Mouse (Mus musculus) embryonic facial prominence, embryonic 15.5 days (tissue): Measurements from ENCODE around the gene Eml3. TPM values are rescaled to one million over a fixed set of nuclear protein-coding genes. Genes with fewer than 3 reads are reported as not detected.
"Not testable (repeated sequence)": the region's sequence is repeated elsewhere in the genome, so short reads cannot be mapped to it uniquely, and the experiment has no call there.

ENCODE experiments used
- ATAC-seq: fragments of 200-750 bp; cut with Nextera tagmentation; 2 replicates; pipeline ENCODE4 v1.8.0; 2017; ENCODE audit warnings: low read depth, moderate TSS enrichment; ENCODE audit not compliant: insufficient number of reproducible peaks, low FRiP score, low TSS enrichment
- H3K27ac ChIP-seq: fragments of 300-500 bp; sonication (generic); replicated peaks from 2 replicates; pipeline ENCODE4 v1.5.1; 2015; ENCODE audit warnings: mild to moderate bottlenecking, inconsistent platforms
- H3K27me3 ChIP-seq: fragments of 300-500 bp; sonication (generic); 2 replicates; pipeline ENCODE4 v1.6.1; 2015; ENCODE audit warnings: inconsistent platforms
- H3K36me3 ChIP-seq: fragments of 300-500 bp; sonication (generic); 2 replicates; pipeline ENCODE4 v1.6.1; 2015; ENCODE audit warnings: mild to moderate bottlenecking, inconsistent platforms
- H3K4me1 ChIP-seq: fragments of 300-500 bp; sonication (generic); 2 replicates; pipeline ENCODE4 v1.6.1; 2015; ENCODE audit warnings: inconsistent platforms
- H3K4me2 ChIP-seq: fragments of 300-500 bp; sonication (generic); replicated peaks from 2 replicates; pipeline ENCODE4 v1.6.1; 2015; ENCODE audit warnings: mild to moderate bottlenecking, inconsistent platforms
- H3K4me3 ChIP-seq: fragments of 300-500 bp; sonication (generic); replicated peaks from 2 replicates; pipeline ENCODE4 v1.5.1; 2015; ENCODE audit warnings: mild to moderate bottlenecking, inconsistent platforms
- H3K9ac ChIP-seq: fragments of 300-500 bp; sonication (generic); 2 replicates; pipeline ENCODE4 v1.6.1; 2015; ENCODE audit warnings: inconsistent platforms
- H3K9me3 ChIP-seq: fragments of 300-500 bp; sonication (generic); replicated peaks from 2 replicates; pipeline ENCODE4 v1.6.1; 2016; ENCODE audit warnings: inconsistent platforms
- WGBS: fragments of 180-500 bp; shearing (Covaris S2); methylation state at CpG from one replicate; pipeline ENCODE4 v1.1.7; 2015; 5-methylcytosine and 5-hydroxymethylcytosine counted together
- polyA plus RNA-seq: library from polyadenylated mRNA; unstranded; fragments of >200 nt; fragmentation: Nextera tagmentation; extraction: Ambion mirVana; gene quantifications from 2 replicates; pipeline ENCODE4 v1.2.1, GENCODE M21; 2015

Gene Eml3
- polyA plus RNA-seq, 1 experiment from 2014 or later: 43.1 TPM

DNA sequence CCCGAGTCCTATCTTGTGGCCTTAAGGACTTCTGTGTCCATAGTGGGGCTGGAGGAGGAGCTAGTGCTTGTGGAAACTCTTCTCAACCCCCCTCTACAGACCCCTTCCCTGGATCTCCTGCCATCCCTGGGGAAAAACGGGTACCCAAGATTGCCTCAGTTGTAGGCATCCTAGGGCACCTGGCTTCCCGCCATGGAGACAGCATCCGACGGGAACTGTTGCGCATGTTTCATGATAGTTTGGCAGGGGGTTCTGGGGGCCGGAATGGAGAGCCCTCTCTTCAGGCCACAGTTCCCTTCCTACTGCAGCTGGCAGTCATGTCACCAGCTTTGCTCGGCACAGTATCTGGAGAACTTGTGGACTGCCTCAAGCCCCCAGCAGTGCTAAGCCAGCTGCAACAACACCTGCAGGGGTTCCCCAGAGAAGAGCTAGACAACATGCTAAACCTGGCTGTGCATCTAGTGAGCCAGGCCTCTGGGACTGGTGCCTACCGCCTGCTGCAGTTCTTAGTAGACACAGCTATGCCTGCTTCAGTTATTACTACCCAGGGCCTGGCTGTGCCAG lies 33.9 kb upstream of the Eml3 start:
- Histone ChIP-seq H3K4me3 (no peak overlapping the region), H3K4me2 (no peak overlapping the region), H3K27ac (no peak overlapping the region), H3K9me3 (no peaks in the 10 kb centered on the region), H3K9ac (no peak overlapping the region), H3K27me3 (no peaks in the 10 kb centered on the region), H3K36me3 (peaks cover 33% of the 10 kb centered on the region), H3K4me1 (peaks cover 38% of the 10 kb centered on the region)
- ATAC-seq: no peak
- 88% methylated on average over 9 of the region's 9 CpGs for WGBS

DNA sequence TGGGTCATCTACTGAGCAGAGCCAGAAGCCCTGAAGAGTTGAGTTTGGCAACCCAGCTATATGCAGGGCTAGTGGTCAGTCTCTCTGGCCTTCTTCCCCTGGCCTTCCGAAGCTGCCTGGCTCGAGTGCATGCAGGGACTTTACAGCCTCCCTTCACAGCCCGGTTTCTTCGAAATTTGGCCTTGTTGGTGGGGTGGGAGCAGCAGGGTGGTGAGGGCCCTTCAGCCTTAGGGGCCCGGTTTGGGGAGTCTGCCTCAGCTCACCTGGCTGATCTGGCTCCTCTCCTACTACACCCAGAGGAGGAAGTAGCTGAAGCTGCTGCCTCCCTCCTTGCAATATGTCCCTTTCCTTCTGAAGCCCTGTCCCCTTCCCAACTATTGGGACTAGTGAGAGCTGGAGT lies 33.1 kb upstream of the Eml3 start:
- 91% methylated on average over 5 of the region's 5 CpGs for WGBS
- H3K4me3 ChIP-seq: not testable (repeated sequence)

DNA sequence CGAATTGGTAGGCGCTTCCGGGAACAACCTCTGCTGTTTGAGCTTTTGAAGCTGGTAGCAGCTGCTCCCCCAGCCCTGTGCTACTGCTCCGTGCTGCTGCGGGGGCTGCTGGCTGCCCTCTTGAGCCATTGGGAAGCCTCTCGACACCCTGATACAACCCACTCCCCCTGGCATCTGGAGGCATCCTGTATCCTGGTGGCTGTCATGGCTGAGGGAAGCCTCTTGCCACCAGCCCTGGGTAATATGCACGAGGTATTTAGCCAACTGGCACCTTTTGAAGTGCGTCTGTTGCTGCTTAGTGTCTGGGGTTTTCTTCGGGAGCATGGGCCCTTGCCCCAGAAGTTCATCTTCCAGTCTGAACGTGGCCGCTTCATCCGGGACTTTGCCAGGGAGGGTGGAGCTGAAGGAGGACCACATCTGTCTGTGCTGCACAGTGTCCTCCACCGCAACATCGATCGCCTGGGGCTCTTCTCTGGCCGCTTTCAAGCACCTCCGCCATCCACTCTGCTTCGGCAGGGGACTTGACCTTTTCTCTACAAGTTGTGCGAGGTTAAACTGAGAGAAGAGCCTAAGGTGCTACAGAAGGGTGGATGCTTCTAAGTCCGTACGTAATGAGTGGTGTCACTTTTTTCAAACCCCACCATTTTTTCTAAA lies 32.0 kb upstream of the Eml3 start:
- peak overlapping the region; percentile 92 for H3K27ac ChIP-seq
- not testable (repeated sequence) for H3K9me3 ChIP-seq, H3K27me3 ChIP-seq
- WGBS: 13% methylated on average over 21 of the region's 21 CpGs
- ATAC-seq: peak; percentile 20
- peak overlapping the region; percentile 33 for H3K9ac ChIP-seq
- peak overlapping the region; percentile 61 for H3K4me2 ChIP-seq
- peaks cover 38% of the 10 kb centered on the region for H3K4me1 ChIP-seq
- H3K4me3 ChIP-seq: peak overlapping the region; percentile 81
- H3K36me3 ChIP-seq: peaks cover 33% of the 10 kb centered on the region

More for the DNA sequence above, 33.1 kb upstream of the Eml3 start:
- Histone ChIP-seq H3K36me3 (peaks cover 26% of the 10 kb centered on the region), H3K9ac (peak overlapping the region; percentile 2; the same call in 1 of the 2 replicates), H3K27ac (0 out of 2 replicates have a peak overlapping the region, but pooled peaks have one; percentile 28), H3K4me1 (peaks cover 38% of the 10 kb centered on the region)
- not testable (repeated sequence) for H3K9me3 ChIP-seq, ATAC-seq, H3K27me3 ChIP-seq, H3K4me2 ChIP-seq

DNA sequence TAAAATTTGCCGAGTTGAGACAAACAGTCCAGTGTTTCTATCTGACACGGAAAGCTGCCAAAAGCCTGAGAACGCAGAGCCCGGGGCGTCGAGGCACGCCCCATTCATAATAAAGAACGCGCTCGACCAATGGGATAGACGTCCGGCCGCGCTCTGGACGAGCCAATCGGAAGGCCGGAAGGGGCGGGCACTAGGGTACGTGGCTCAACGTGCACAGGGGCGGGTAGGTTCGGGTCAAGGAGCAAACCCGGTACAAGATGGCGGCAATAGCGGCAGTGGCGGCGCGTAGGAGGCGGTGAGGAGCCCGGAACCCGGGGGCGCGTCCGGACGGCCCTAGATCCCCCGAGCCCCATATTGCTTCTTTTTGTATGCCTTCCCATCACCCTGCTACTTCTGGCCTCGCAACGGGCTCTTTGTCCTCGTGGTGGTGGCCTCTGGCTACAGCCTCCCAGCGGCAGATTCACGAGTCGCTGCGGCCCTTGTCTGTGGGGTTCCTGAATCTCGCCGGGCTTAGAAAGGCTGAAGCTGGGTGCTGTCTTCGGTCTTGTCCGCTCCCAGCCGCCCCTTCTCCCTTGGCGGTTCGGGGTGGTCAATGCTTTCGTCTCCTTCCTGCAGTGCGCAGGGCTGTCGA lies 31.4 kb upstream of the Eml3 start, which contains the start of gene Ganab:
Gene Ganab, plus strand, starts transcription at position 207 of the 631 bp plus-strand sequence.
- peak; percentile 98 for ATAC-seq
- no peaks in the 10 kb centered on the region for H3K27me3 ChIP-seq
- H3K9me3 ChIP-seq: no peaks in the 10 kb centered on the region
- peaks cover 37% of the 10 kb centered on the region for H3K36me3 ChIP-seq
- H3K4me2 ChIP-seq: peak within 1 kb of the TSS; percentile 61
- WGBS: under 1% methylated on average over 53 of the region's 53 CpGs
- peak within 1 kb of the TSS; percentile 92 for H3K9ac ChIP-seq
- peak within 1 kb of the TSS; percentile 81 for H3K4me3 ChIP-seq
- H3K27ac ChIP-seq: peak within 1 kb of the TSS; percentile 92
- peaks cover 38% of the 10 kb centered on the region for H3K4me1 ChIP-seq

DNA sequence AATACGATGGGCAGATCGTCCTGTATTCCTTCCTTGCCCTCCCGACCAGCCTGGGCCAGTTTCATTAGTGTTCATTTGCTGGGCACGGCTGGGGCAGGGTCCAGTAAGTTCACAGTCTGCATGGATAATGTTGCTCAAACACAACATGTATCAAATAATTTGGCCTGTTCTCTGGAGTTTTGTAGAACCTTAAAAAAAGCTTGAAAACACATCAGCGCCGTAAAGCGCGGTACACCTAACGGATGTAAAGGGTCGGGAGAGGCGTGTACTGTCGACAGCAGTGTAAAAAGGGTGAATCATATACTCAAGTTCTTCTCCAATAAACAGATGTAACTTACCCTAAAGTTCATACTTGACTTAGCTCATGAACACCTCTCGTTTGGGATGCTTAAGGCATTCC lies 30.8 kb upstream of the Eml3 start:
- H3K9me3 ChIP-seq: no peaks in the 10 kb centered on the region
- peak overlapping the region; percentile 92 for H3K9ac ChIP-seq
- H3K4me2 ChIP-seq: peak overlapping the region; percentile 61
- 3% methylated on average over 13 of the region's 13 CpGs for WGBS
- peak overlapping the region; percentile 92 for H3K27ac ChIP-seq
- H3K27me3 ChIP-seq: no peaks in the 10 kb centered on the region
- H3K4me1 ChIP-seq: peaks cover 36% of the 10 kb centered on the region
- no peak for ATAC-seq
- H3K4me3 ChIP-seq: peak overlapping the region; percentile 81
- peaks cover 42% of the 10 kb centered on the region for H3K36me3 ChIP-seq

DNA sequence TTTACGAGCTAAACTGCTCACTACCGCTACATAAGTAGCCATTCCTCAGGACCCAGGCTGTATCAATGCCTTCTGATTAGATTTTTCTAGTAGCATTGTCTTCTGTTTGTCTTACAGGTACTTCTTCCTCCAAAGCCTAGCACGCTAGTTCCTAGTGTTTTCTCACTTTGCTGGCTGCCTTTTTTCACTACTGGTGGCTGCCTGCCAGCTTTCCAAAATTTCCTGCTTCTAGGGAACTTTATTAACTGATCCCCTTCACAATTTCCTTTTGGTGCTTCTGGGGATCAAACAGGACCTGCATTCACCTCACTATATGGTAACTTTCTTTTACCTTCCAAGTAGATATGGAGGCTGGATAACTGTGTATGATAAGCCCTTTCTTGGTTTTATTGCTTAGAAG lies 30.3 kb upstream of the Eml3 start:
- ATAC-seq: no peak
- Histone ChIP-seq H3K27ac (no peak overlapping the region), H3K27me3 (no peaks in the 10 kb centered on the region), H3K4me2 (peak overlapping the region; percentile 61), H3K9ac (peak overlapping the region; percentile 92), H3K4me3 (peak overlapping the region; percentile 81), H3K36me3 (peaks cover 46% of the 10 kb centered on the region), H3K9me3 (no peaks in the 10 kb centered on the region), H3K4me1 (peaks cover 31% of the 10 kb centered on the region)
- WGBS: 50% methylated on average over 3 of the region's 3 CpGs

DNA sequence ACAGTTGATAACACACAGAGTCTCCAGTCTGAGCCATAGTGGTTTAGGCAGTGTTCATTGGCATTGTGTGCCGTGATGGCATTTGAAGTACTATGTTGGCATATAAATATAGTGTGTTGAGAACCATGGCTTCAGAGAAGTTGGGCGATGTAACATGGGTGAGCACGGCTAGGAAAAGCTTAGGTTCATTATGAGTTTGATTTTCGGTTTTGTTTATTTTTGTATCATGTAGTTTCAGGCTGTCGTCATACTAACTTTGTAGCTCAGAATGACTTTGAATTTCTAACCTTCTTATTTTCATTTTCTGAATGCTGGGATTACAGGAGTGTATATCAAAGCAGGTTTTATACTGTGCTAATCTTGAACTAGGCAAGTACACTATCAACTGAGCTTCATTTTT lies 25.9 kb upstream of the Eml3 start:
- no peak overlapping the region for H3K27ac ChIP-seq
- no peak overlapping the region for H3K4me2 ChIP-seq
- no peak for ATAC-seq
- no peak overlapping the region for H3K9ac ChIP-seq
- no peaks in the 10 kb centered on the region for H3K9me3 ChIP-seq
- peaks cover 10% of the 10 kb centered on the region for H3K4me1 ChIP-seq
- H3K4me3 ChIP-seq: no peak overlapping the region
- 90% methylated on average over 5 of the region's 5 CpGs for WGBS
- H3K27me3 ChIP-seq: no peaks in the 10 kb centered on the region
- peaks cover 63% of the 10 kb centered on the region for H3K36me3 ChIP-seq

DNA sequence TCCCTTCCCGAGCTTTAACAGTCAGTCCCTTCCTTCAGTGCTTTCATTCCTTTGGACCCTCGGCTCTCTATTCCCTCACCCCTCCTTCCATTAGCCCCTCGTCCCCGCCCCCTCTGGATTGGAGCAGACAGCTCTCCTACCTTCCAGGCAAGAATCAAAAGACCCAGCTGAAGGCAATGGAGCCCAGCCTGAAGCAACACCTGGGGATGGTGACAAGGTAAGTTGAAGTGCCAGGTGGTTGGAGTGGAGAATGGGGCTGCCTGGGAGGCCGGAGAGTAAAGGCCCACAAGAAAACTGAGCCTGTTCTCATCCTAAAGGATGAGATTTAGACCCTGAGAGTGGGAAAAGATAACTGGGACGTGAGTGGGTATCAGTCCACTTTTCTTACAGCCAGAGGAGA lies 20.8 kb upstream of the Eml3 start:
- no peak for ATAC-seq
- Histone ChIP-seq H3K4me3 (no peak overlapping the region), H3K4me2 (no peak overlapping the region), H3K9me3 (no peaks in the 10 kb centered on the region), H3K4me1 (no peaks in the 10 kb centered on the region), H3K27ac (no peak overlapping the region), H3K9ac (no peak overlapping the region), H3K27me3 (no peaks in the 10 kb centered on the region), H3K36me3 (peaks cover 94% of the 10 kb centered on the region)
- 89% methylated on average over 6 of the region's 6 CpGs for WGBS

DNA sequence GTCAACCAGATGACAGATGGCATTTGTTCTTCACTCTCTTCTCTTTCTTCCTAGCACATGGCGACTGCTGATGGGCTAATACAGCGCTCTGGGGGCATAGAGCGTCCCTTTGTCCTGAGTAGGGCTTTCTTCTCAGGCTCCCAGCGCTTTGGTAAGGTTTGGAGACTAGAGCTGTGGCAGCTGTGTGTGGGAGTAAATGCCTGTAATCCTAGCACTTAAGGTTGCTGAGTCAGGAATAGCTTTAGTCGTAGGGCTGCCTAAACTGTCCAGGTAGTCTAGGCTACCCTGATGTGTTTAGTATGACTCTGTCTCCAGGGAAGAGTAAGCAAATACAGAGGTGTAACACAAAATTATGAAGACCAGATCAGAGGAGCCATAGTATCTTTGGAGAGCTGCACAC lies 17.5 kb upstream of the Eml3 start:
- no peak overlapping the region for H3K4me2 ChIP-seq
- WGBS: 93% methylated on average over 5 of the region's 5 CpGs
- ATAC-seq: no peak
- no peaks in the 10 kb centered on the region for H3K27me3 ChIP-seq
- peaks cover 100% of the 10 kb centered on the region for H3K36me3 ChIP-seq
- no peaks in the 10 kb centered on the region for H3K4me1 ChIP-seq
- H3K9me3 ChIP-seq: no peaks in the 10 kb centered on the region
- no peak overlapping the region for H3K9ac ChIP-seq
- H3K4me3 ChIP-seq: no peak overlapping the region
- no peak overlapping the region for H3K27ac ChIP-seq

DNA sequence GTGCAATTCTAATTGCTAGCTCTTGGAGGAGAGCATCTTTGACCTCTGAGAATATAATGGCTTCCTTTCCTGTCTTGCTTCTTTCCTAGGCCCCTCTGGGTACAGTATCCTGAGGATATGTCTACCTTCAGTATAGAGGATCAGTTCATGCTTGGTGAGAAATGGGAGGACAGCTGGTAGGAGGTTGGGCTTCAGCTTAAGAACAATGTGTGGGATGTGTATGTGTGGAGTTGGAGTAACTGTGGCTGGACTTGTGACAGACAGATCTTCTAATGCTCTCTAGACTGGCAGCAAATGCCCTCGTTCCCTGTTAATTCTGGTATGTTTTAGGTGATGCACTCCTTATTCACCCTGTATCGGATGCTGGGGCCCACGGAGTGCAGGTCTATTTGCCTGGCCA lies 15.1 kb upstream of the Eml3 start:
- Histone ChIP-seq H3K36me3 (peaks cover 80% of the 10 kb centered on the region), H3K9me3 (no peaks in the 10 kb centered on the region), H3K4me1 (no peaks in the 10 kb centered on the region), H3K4me3 (no peak overlapping the region), H3K27ac (no peak overlapping the region), H3K9ac (no peak overlapping the region), H3K27me3 (no peaks in the 10 kb centered on the region), H3K4me2 (no peak overlapping the region)
- no peak for ATAC-seq
- 92% methylated on average over 3 of the region's 3 CpGs for WGBS

DNA sequence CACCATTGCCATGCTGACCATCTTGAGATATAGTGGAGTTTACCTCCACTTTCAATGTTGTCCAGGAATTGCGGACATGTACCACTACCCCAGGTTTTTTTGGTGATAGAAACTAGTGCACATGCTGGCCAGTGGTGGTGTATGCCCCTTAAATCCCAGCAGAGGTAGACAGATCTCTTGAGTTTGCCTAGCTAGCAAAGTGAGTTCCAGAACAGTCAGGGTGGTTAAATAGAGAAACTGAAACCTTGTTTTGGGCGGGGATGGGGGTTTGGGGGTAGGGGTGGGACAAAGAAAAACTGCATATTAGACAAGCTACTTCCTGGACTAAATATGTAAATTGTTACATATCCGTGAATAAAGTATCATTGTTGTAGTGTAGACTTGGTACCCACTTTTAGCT lies 10.4 kb upstream of the Eml3 start:
- peaks cover 34% of the 10 kb centered on the region for H3K36me3 ChIP-seq

More for the DNA sequence above, 10.4 kb upstream of the Eml3 start:
- no peak overlapping the region for H3K27ac ChIP-seq
- no peaks in the 10 kb centered on the region for H3K9me3 ChIP-seq
- H3K4me3 ChIP-seq: no peak overlapping the region
- no peaks in the 10 kb centered on the region for H3K27me3 ChIP-seq
- peaks cover 20% of the 10 kb centered on the region for H3K4me1 ChIP-seq
- no peak for ATAC-seq
- no peak overlapping the region for H3K9ac ChIP-seq
- no peak overlapping the region for H3K4me2 ChIP-seq
- WGBS: 89% methylated on average over 3 of the region's 3 CpGs
